Mouse (Mus musculus): ENCODE results near the gene Gm37419. TPM values are rescaled to one million over a fixed set of nuclear protein-coding genes. Genes with fewer than 3 reads are reported as not detected.

Gene Gm37419
- polyA plus RNA-seq, 1 experiment from 2014 or later: not detected

- Histone ChIP-seq H3K36me3 (ENCODE audit: control insufficient read depth, insufficient read depth, low read length) (no peaks in the 10 kb centered on the region), H3K4me1 (replicated peaks; ENCODE audit: control insufficient read depth, insufficient read depth) (no peaks in the 10 kb centered on the region), H3K9ac (ENCODE audit: low read length) (no peak overlapping the region), H3K27me3 (ENCODE audit: control insufficient read depth, insufficient read depth, low read length) (no peaks in the 10 kb centered on the region), H3K4me2 (replicated peaks; ENCODE audit: low read depth) (no peak overlapping the region), H3K4me3 (ENCODE audit: low read depth, low read length) (no peak overlapping the region), H3K27ac (replicated peaks) (no peak overlapping the region), H3K9me3 (ENCODE audit: control insufficient read depth, low read length) (no peaks in the 10 kb centered on the region)
- DNase-seq (ENCODE audit: low spot score) (no peak), ATAC-seq (ENCODE audit: low FRiP score, low TSS enrichment) (no peak)
- WGBS: 78% methylated on average over 4 of the region's 4 CpGs
- TF ChIP-seq EP300 (optimal IDR thresholded peaks at IDR 0.05): no peak
Observed at GRCm38 (mm10) chr16:24022605-24023004, 34.3 kb downstream of the Gm37419 start.

- Histone ChIP-seq H3K9ac (ENCODE audit: low read length) (no peak overlapping the region), H3K27me3 (ENCODE audit: control insufficient read depth, insufficient read depth, low read length) (no peaks in the 10 kb centered on the region), H3K9me3 (ENCODE audit: control insufficient read depth, low read length) (no peaks in the 10 kb centered on the region), H3K27ac (replicated peaks) (no peak overlapping the region), H3K4me2 (replicated peaks; ENCODE audit: low read depth) (no peak overlapping the region), H3K36me3 (ENCODE audit: control insufficient read depth, insufficient read depth, low read length) (no peaks in the 10 kb centered on the region), H3K4me1 (replicated peaks; ENCODE audit: control insufficient read depth, insufficient read depth) (no peaks in the 10 kb centered on the region), H3K4me3 (ENCODE audit: low read depth, low read length) (no peak overlapping the region)
- WGBS: 73% methylated on average over 7 of the region's 7 CpGs
- TF ChIP-seq EP300 (optimal IDR thresholded peaks at IDR 0.05): no peak
- TF ChIP-seq CTCF (IDR thresholded peaks at IDR 0.05; ENCODE audit: low read depth): no peak
- DNase-seq (ENCODE audit: low spot score) (no peak), ATAC-seq (ENCODE audit: low FRiP score, low TSS enrichment) (no peak)
Observed at GRCm38 (mm10) chr16:24025442-24025841, 37.2 kb downstream of the Gm37419 start.

GRCm38 (mm10) chr16:24029965-24030672, 41.8 kb downstream of the Gm37419 start:
- H3K36me3 ChIP-seq (ENCODE audit: control insufficient read depth, insufficient read depth, low read length): no peaks in the 10 kb centered on the region
- ATAC-seq (ENCODE audit: low FRiP score, low TSS enrichment) (peak; percentile 92), DNase-seq (ENCODE audit: low spot score) (peak; percentile 42)
- TF ChIP-seq CTCF (IDR thresholded peaks at IDR 0.05; ENCODE audit: low read depth) (no peak), EP300 (optimal IDR thresholded peaks at IDR 0.05) (no peak)
- H3K9me3 ChIP-seq (ENCODE audit: control insufficient read depth, low read length): no peaks in the 10 kb centered on the region
- no peak overlapping the region for H3K9ac ChIP-seq (ENCODE audit: low read length)
- no peaks in the 10 kb centered on the region for H3K27me3 ChIP-seq (ENCODE audit: control insufficient read depth, insufficient read depth, low read length)
- no peak overlapping the region for H3K27ac ChIP-seq (replicated peaks)
- WGBS: 35% methylated on average over 2 of the region's 2 CpGs
- no peak overlapping the region for H3K4me2 ChIP-seq (replicated peaks; ENCODE audit: low read depth)
- no peak overlapping the region for H3K4me3 ChIP-seq (ENCODE audit: low read depth, low read length)
- H3K4me1 ChIP-seq (replicated peaks; ENCODE audit: control insufficient read depth, insufficient read depth): no peaks in the 10 kb centered on the region

GRCm38 (mm10) chr16:24033259-24033658, 45.0 kb downstream of the Gm37419 start:
- Histone ChIP-seq H3K36me3 (ENCODE audit: control insufficient read depth, insufficient read depth, low read length) (no peaks in the 10 kb centered on the region), H3K4me3 (ENCODE audit: low read depth, low read length) (no peak overlapping the region), H3K9ac (ENCODE audit: low read length) (no peak overlapping the region), H3K4me1 (replicated peaks; ENCODE audit: control insufficient read depth, insufficient read depth) (no peaks in the 10 kb centered on the region), H3K9me3 (ENCODE audit: control insufficient read depth, low read length) (no peaks in the 10 kb centered on the region), H3K27ac (replicated peaks) (no peak overlapping the region), H3K27me3 (ENCODE audit: control insufficient read depth, insufficient read depth, low read length) (no peaks in the 10 kb centered on the region), H3K4me2 (replicated peaks; ENCODE audit: low read depth) (no peak overlapping the region)
- ATAC-seq (ENCODE audit: low FRiP score, low TSS enrichment): no peak
- no peak for TF ChIP-seq CTCF (IDR thresholded peaks at IDR 0.05; ENCODE audit: low read depth)
- TF ChIP-seq EP300 (optimal IDR thresholded peaks at IDR 0.05): no peak
- 83% methylated on average over 5 of the region's 5 CpGs for WGBS
- no peak for DNase-seq (ENCODE audit: low spot score)

- H3K9me3 ChIP-seq (ENCODE audit: control insufficient read depth, low read length): no peaks in the 10 kb centered on the region
- no peak for ATAC-seq (ENCODE audit: low FRiP score, low TSS enrichment)
- no peaks in the 10 kb centered on the region for H3K27me3 ChIP-seq (ENCODE audit: control insufficient read depth, insufficient read depth, low read length)
- H3K36me3 ChIP-seq (ENCODE audit: control insufficient read depth, insufficient read depth, low read length): no peaks in the 10 kb centered on the region
- H3K9ac ChIP-seq (ENCODE audit: low read length): no peak overlapping the region
- no peaks in the 10 kb centered on the region for H3K4me1 ChIP-seq (replicated peaks; ENCODE audit: control insufficient read depth, insufficient read depth)
- TF ChIP-seq EP300 (optimal IDR thresholded peaks at IDR 0.05): no peak
- no peak overlapping the region for H3K4me3 ChIP-seq (ENCODE audit: low read depth, low read length)
- DNase-seq (ENCODE audit: low spot score): no peak
- H3K27ac ChIP-seq (replicated peaks): no peak overlapping the region
- H3K4me2 ChIP-seq (replicated peaks; ENCODE audit: low read depth): no peak overlapping the region
- WGBS: 44% methylated on average over 2 of the region's 2 CpGs
Observed at GRCm38 (mm10) chr16:24034450-24034849, 46.2 kb downstream of the Gm37419 start.

GRCm38 (mm10) chr16:24035767-24036166, 47.5 kb downstream of the Gm37419 start:
- Histone ChIP-seq H3K4me2 (replicated peaks; ENCODE audit: low read depth) (no peak overlapping the region), H3K27ac (replicated peaks) (no peak overlapping the region), H3K27me3 (ENCODE audit: control insufficient read depth, insufficient read depth, low read length) (no peaks in the 10 kb centered on the region), H3K9ac (ENCODE audit: low read length) (no peak overlapping the region), H3K9me3 (ENCODE audit: control insufficient read depth, low read length) (no peaks in the 10 kb centered on the region), H3K4me3 (ENCODE audit: low read depth, low read length) (no peak overlapping the region), H3K36me3 (ENCODE audit: control insufficient read depth, insufficient read depth, low read length) (no peaks in the 10 kb centered on the region), H3K4me1 (replicated peaks; ENCODE audit: control insufficient read depth, insufficient read depth) (no peaks in the 10 kb centered on the region)
- no peak for TF ChIP-seq CTCF (IDR thresholded peaks at IDR 0.05; ENCODE audit: low read depth)
- TF ChIP-seq EP300 (optimal IDR thresholded peaks at IDR 0.05): no peak
- DNase-seq (ENCODE audit: low spot score): no peak
- no peak for ATAC-seq (ENCODE audit: low FRiP score, low TSS enrichment)
